Mouse (Mus musculus): Measurements from ENCODE around the gene Gng13. TPM values are rescaled to one million over a fixed set of nuclear protein-coding genes. Genes with fewer than 3 reads are reported as not detected.

Gng13 gene
- total and polyA plus RNA-seq, 3 experiments = 0.27 to 0.81 TPM; not detected in 1

- H3K9ac ChIP-seq (ENCODE audit: low read depth, low read length) = no peak overlapping the region
- no peak for DNase-seq
- no peak overlapping the region for H3K27ac ChIP-seq
- WGBS = 84% methylated on average over 7 of the region's 7 CpGs
- H3K4me1 ChIP-seq (ENCODE audit: control insufficient read depth, insufficient read depth, low read length) = peaks cover 4% of the 10 kb centered on the region
- no peak for TF ChIP-seq CTCF (IDR thresholded peaks at IDR 0.05)
- H3K27me3 ChIP-seq (ENCODE audit: control insufficient read depth, insufficient read depth, low read length) = no peaks in the 10 kb centered on the region
- no peaks in the 10 kb centered on the region for H3K36me3 ChIP-seq (ENCODE audit: control insufficient read depth, insufficient read depth, low read length)
- intact Hi-C loops (cut with DNase I) = no loop called here
- no peak overlapping the region for H3K4me3 ChIP-seq
- H3K79me2 ChIP-seq (replicated peaks; ENCODE audit: control insufficient read depth, insufficient read depth, low read length) = no peaks in the 10 kb centered on the region
Observed at GRCm38 (mm10) chr17:25723919-25724318, 6.9 kb downstream of the Gng13 start.

- Histone ChIP-seq H3K79me2 (replicated peaks; ENCODE audit: control insufficient read depth, insufficient read depth, low read length) (no peaks in the 10 kb centered on the region), H3K4me1 (ENCODE audit: control insufficient read depth, insufficient read depth, low read length) (peaks cover 4% of the 10 kb centered on the region), H3K27me3 (ENCODE audit: control insufficient read depth, insufficient read depth, low read length) (no peaks in the 10 kb centered on the region), H3K9ac (ENCODE audit: low read depth, low read length) (no peak overlapping the region), H3K27ac (no peak overlapping the region), H3K36me3 (ENCODE audit: control insufficient read depth, insufficient read depth, low read length) (no peaks in the 10 kb centered on the region), H3K4me3 (no peak overlapping the region)
- TF ChIP-seq EP300 (IDR thresholded peaks at IDR 0.05; ENCODE audit: insufficient read depth, low read depth, low read length) (no peak), POLR2A (IDR thresholded peaks at IDR 0.05; ENCODE audit: insufficient read depth, low read depth, low read length) (no peak)
- intact Hi-C loops (cut with DNase I) = no loop called here
- DNase-seq = no peak
- WGBS = 82% methylated on average over 6 of the region's 6 CpGs
Observed at GRCm38 (mm10) chr17:25725264-25725663, 8.3 kb downstream of the Gng13 start.

- WGBS = under 1% methylated on average over 37 of the region's 37 CpGs
Observed at GRCm38 (mm10) chr17:25727265-25728008, 10.5 kb downstream of the Gng13 start, which contains the start of the genes Chtf18 and Rpusd1. Chtf18 (minus strand) TSS chr17:25727419. Rpusd1 (plus strand) TSS chr17:25727670.

GRCm38 (mm10) chr17:25728009-25728270 lies 11.0 kb downstream of the Gng13 start:
- intact Hi-C loops (cut with DNase I) = no loop called here
- H3K27me3 ChIP-seq (ENCODE audit: control insufficient read depth, insufficient read depth, low read length) = no peaks in the 10 kb centered on the region
- TF ChIP-seq POLR2A (IDR thresholded peaks at IDR 0.05; ENCODE audit: insufficient read depth, low read depth, low read length) = no peak
- TF ChIP-seq EP300 (IDR thresholded peaks at IDR 0.05; ENCODE audit: insufficient read depth, low read depth, low read length) = 0 out of 2 replicates have a peak, but pooled peaks have one; percentile 4
- H3K4me3 ChIP-seq = peak overlapping the region; percentile 67
- 10% methylated on average over 4 of the region's 4 CpGs for WGBS
- no peaks in the 10 kb centered on the region for H3K36me3 ChIP-seq (ENCODE audit: control insufficient read depth, insufficient read depth, low read length)
- DNase-seq = no peak
- H3K4me1 ChIP-seq (ENCODE audit: control insufficient read depth, insufficient read depth, low read length) = peaks cover 4% of the 10 kb centered on the region
- no peaks in the 10 kb centered on the region for H3K79me2 ChIP-seq (replicated peaks; ENCODE audit: control insufficient read depth, insufficient read depth, low read length)
- peak overlapping the region; percentile 72 for H3K27ac ChIP-seq
- H3K9ac ChIP-seq (ENCODE audit: low read depth, low read length) = peak overlapping the region; percentile 88

More at GRCm38 (mm10) chr17:25727265-25728008, 10.5 kb downstream of the Gng13 start, which contains the start of the genes Chtf18 and Rpusd1:
- peak; percentile 98 to 99 for DNase-seq
- no peaks in the 10 kb centered on the region for H3K27me3 ChIP-seq (ENCODE audit: control insufficient read depth, insufficient read depth, low read length)
- H3K4me3 ChIP-seq = peak within 1 kb of the TSS; percentile 67
- H3K79me2 ChIP-seq (replicated peaks; ENCODE audit: control insufficient read depth, insufficient read depth, low read length) = no peaks in the 10 kb centered on the region
- H3K36me3 ChIP-seq (ENCODE audit: control insufficient read depth, insufficient read depth, low read length) = no peaks in the 10 kb centered on the region
- TF ChIP-seq CTCF (IDR thresholded peaks at IDR 0.05) (no peak), EP300 (IDR thresholded peaks at IDR 0.05; ENCODE audit: insufficient read depth, low read depth, low read length) (0 out of 2 replicates have a peak, but pooled peaks have one; percentile 6), POLR2A (IDR thresholded peaks at IDR 0.05; ENCODE audit: insufficient read depth, low read depth, low read length) (peak; percentile 93)
- intact Hi-C loops (cut with DNase I) = no loop called here
- H3K4me1 ChIP-seq (ENCODE audit: control insufficient read depth, insufficient read depth, low read length) = peaks cover 4% of the 10 kb centered on the region
- H3K9ac ChIP-seq (ENCODE audit: low read depth, low read length) = peak within 1 kb of the TSS; percentile 88
- peak within 1 kb of the TSS; percentile 72 for H3K27ac ChIP-seq

GRCm38 (mm10) chr17:25732082-25732481 lies 15.1 kb downstream of the Gng13 start:
- Histone ChIP-seq H3K27me3 (ENCODE audit: control insufficient read depth, insufficient read depth, low read length) (no peaks in the 10 kb centered on the region), H3K79me2 (replicated peaks; ENCODE audit: control insufficient read depth, insufficient read depth, low read length) (no peaks in the 10 kb centered on the region), H3K4me1 (ENCODE audit: control insufficient read depth, insufficient read depth, low read length) (peaks cover 4% of the 10 kb centered on the region), H3K9ac (ENCODE audit: low read depth, low read length) (no peak overlapping the region), H3K27ac (no peak overlapping the region), H3K36me3 (ENCODE audit: control insufficient read depth, insufficient read depth, low read length) (no peaks in the 10 kb centered on the region), H3K4me3 (no peak overlapping the region)
- 26% methylated on average over 2 of the region's 2 CpGs for WGBS
- peak; percentile 73 to 85 for DNase-seq
- no peak for TF ChIP-seq POLR2A (IDR thresholded peaks at IDR 0.05; ENCODE audit: insufficient read depth, low read depth, low read length)
- no peak for TF ChIP-seq EP300 (IDR thresholded peaks at IDR 0.05; ENCODE audit: insufficient read depth, low read depth, low read length)
- TF ChIP-seq CTCF (IDR thresholded peaks at IDR 0.05) = peak; percentile 98
- intact Hi-C loops (cut with DNase I) = loop anchor here (1.0 to 2.0 kb wide), 2 partner anchors 39 to 68 kb away; no protein-coding TSS in a partner anchor

GRCm38 (mm10) chr17:25735246-25735645 lies 18.3 kb downstream of the Gng13 start:
- intact Hi-C loops (cut with DNase I) = no loop called here
- Histone ChIP-seq H3K79me2 (replicated peaks; ENCODE audit: control insufficient read depth, insufficient read depth, low read length) (no peaks in the 10 kb centered on the region), H3K4me3 (no peak overlapping the region), H3K4me1 (ENCODE audit: control insufficient read depth, insufficient read depth, low read length) (no peaks in the 10 kb centered on the region), H3K27ac (no peak overlapping the region), H3K36me3 (ENCODE audit: control insufficient read depth, insufficient read depth, low read length) (no peaks in the 10 kb centered on the region), H3K27me3 (ENCODE audit: control insufficient read depth, insufficient read depth, low read length) (no peaks in the 10 kb centered on the region), H3K9ac (ENCODE audit: low read depth, low read length) (no peak overlapping the region)
- no peak for DNase-seq
- WGBS = 87% methylated on average over 5 of the region's 5 CpGs
- no peak for TF ChIP-seq CTCF (IDR thresholded peaks at IDR 0.05)
